Mouse (Mus musculus) midbrain, embryonic 13.5 days (tissue): ENCODE data around the gene Lypd3. TPM values are rescaled to one million over a fixed set of nuclear protein-coding genes. Genes with fewer than 3 reads are reported as not detected.
A peak's percentile ranks its signal among the peaks of the same experiment; 100 is the strongest.

Experiments used
- ATAC-seq: fragments of 200-750 bp; cut with Nextera tagmentation; 2 replicates; pipeline ENCODE4 v1.8.0; 2017; ENCODE audit warnings: mild to moderate bottlenecking, moderate TSS enrichment, moderate library complexity
- H3K27ac ChIP-seq: fragments of 300-500 bp; sonication (generic); 2 replicates; pipeline ENCODE4 v1.5.1; 2015; ENCODE audit warnings: inconsistent platforms, mild to moderate bottlenecking, moderate library complexity
- H3K27me3 ChIP-seq: fragments of 300-500 bp; sonication (generic); 2 replicates; pipeline ENCODE4 v1.6.1; 2015; ENCODE audit warnings: mild to moderate bottlenecking, inconsistent platforms
- H3K36me3 ChIP-seq: fragments of 300-500 bp; sonication (generic); 2 replicates; pipeline ENCODE4 v1.6.1; 2015; ENCODE audit warnings: mild to moderate bottlenecking, inconsistent platforms
- H3K4me1 ChIP-seq: fragments of 300-500 bp; sonication (generic); replicated peaks from 2 replicates; pipeline ENCODE4 v1.6.1; 2015; ENCODE audit warnings: inconsistent platforms
- H3K4me2 ChIP-seq: fragments of 300-500 bp; sonication (generic); replicated peaks from 2 replicates; pipeline ENCODE4 v1.6.1; 2015; ENCODE audit warnings: moderate library complexity, mild to moderate bottlenecking, inconsistent platforms
- H3K4me3 ChIP-seq: fragments of 300-500 bp; sonication (generic); replicated peaks from 2 replicates; pipeline ENCODE4 v1.5.1; 2015; ENCODE audit warnings: mild to moderate bottlenecking, inconsistent platforms
- H3K9ac ChIP-seq: fragments of 300-500 bp; sonication (generic); replicated peaks from 2 replicates; pipeline ENCODE4 v1.6.1; 2015; ENCODE audit warnings: mild to moderate bottlenecking, inconsistent platforms
- H3K9me3 ChIP-seq: fragments of 300-500 bp; sonication (generic); 2 replicates; pipeline ENCODE4 v1.6.1; 2016; ENCODE audit warnings: mild to moderate bottlenecking, inconsistent platforms
- WGBS: fragments of 180-500 bp; shearing (Covaris S2); methylation state at CpG from one replicate; pipeline ENCODE4 v1.1.7; 2015; 5-methylcytosine and 5-hydroxymethylcytosine counted together
- polyA plus RNA-seq: library from polyadenylated mRNA; unstranded; fragments of >200 nt; fragmentation: Nextera tagmentation; extraction: Ambion mirVana; gene quantifications from 2 replicates; pipeline ENCODE4 v1.2.1, GENCODE M21; 2015

The Lypd3 gene
- polyA plus RNA-seq: not detected in 2 replicates

DNA sequence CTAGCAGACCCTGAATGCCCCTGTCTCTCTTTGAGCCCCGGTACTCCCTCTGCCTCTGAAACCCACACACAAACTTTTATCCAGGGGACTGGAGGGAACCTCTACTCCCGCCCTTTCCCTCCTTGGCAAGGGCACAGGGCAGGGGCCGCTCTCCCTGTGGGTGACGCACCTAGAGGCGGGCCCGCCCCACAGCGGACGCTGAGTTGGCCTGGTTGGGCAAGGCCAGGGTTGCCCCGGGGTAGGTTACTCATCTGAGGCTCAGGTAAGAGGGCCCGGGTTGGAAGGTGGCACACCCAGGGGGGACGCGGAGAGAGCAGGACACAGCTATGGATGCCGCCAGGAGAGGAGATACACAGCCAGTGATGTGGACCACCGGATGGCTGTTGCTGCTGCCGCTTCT is at the start of gene Lypd3:
TSS of gene Lypd3 (plus strand) at position 287 of the 400 bp plus-strand sequence.
- H3K9ac ChIP-seq: no peak within 1 kb of the TSS
- H3K27ac ChIP-seq: no peak within 1 kb of the TSS
- peaks cover 26% of the 10 kb centered on the region for H3K4me1 ChIP-seq
- no peaks in the 10 kb centered on the region for H3K9me3 ChIP-seq
- no peaks in the 10 kb centered on the region for H3K36me3 ChIP-seq
- WGBS: 18% methylated on average over 15 of the region's 15 CpGs
- no peak for ATAC-seq
- H3K4me3 ChIP-seq: peak within 1 kb of the TSS; percentile 18; the same call in 1 of the 2 replicates
- H3K4me2 ChIP-seq: peak within 1 kb of the TSS; percentile 67
- peaks cover 61% of the 10 kb centered on the region for H3K27me3 ChIP-seq

- 13% methylated on average over 8 of the region's 8 CpGs for WGBS
- ATAC-seq: peak; percentile 69
- H3K27ac ChIP-seq: no peak overlapping the region
- no peaks in the 10 kb centered on the region for H3K36me3 ChIP-seq
- peaks cover 29% of the 10 kb centered on the region for H3K27me3 ChIP-seq
- H3K4me3 ChIP-seq: peak overlapping the region; percentile 53
- peak overlapping the region; percentile 71 for H3K4me2 ChIP-seq
- H3K9ac ChIP-seq: peak overlapping the region; percentile 75
- H3K9me3 ChIP-seq: no peaks in the 10 kb centered on the region
- H3K4me1 ChIP-seq: peaks cover 11% of the 10 kb centered on the region; the same call in 1 of the 2 replicates
Observed at GRCm38 (mm10) chr7:24586828-24587227, 49.5 kb upstream of the Lypd3 start.

GRCm38 (mm10) chr7:24587330-24588105 is 48.8 kb upstream of the Lypd3 start, which contains the start of the genes Ethe1 and Zfp575:
Gene Ethe1, plus strand, starts transcription at chr7:24587543.
Gene Zfp575, minus strand, starts transcription at chr7:24587641.
- no peaks in the 10 kb centered on the region for H3K36me3 ChIP-seq
- ATAC-seq: peak; percentile 75
- H3K27ac ChIP-seq: no peak within 1 kb of the TSS; the same call in 1 of the 2 replicates
- peak within 1 kb of the TSS; percentile 75 for H3K9ac ChIP-seq
- H3K27me3 ChIP-seq: peaks cover 29% of the 10 kb centered on the region
- H3K4me3 ChIP-seq: peak within 1 kb of the TSS; percentile 53
- no peaks in the 10 kb centered on the region for H3K9me3 ChIP-seq
- H3K4me1 ChIP-seq: peaks cover 12% of the 10 kb centered on the region; the same call in 1 of the 2 replicates
- WGBS: 6% methylated on average over 30 of the region's 30 CpGs
- peak within 1 kb of the TSS; percentile 71 for H3K4me2 ChIP-seq

DNA sequence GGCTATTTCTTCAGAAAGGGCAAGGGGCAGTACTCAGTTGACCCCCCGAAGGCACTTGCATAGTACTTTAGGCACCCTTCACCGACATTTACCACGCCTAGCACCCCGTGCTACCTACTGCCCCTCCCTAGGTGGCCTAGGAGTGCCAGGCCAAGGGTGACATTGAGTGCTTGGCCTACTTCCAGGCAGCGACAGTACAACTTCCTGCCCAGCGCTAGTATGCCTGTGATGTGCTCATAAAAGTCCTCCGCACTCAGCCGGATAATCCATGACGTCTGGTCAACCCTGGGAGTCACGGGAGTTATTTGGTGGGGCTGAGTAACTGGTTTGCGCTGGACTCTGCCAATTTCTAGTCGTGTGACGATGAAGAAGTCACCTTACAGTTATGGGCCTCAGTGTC is 48.0 kb upstream of the Lypd3 start:
- 90% methylated on average over 13 of the region's 13 CpGs for WGBS
- no peak for ATAC-seq
- H3K36me3 ChIP-seq: no peaks in the 10 kb centered on the region
- no peak overlapping the region for H3K4me2 ChIP-seq
- H3K27ac ChIP-seq: no peak overlapping the region
- H3K27me3 ChIP-seq: peaks cover 29% of the 10 kb centered on the region
- H3K9me3 ChIP-seq: no peaks in the 10 kb centered on the region
- H3K4me3 ChIP-seq: no peak overlapping the region
- no peak overlapping the region for H3K9ac ChIP-seq
- peaks cover 20% of the 10 kb centered on the region; the same call in 1 of the 2 replicates for H3K4me1 ChIP-seq

DNA sequence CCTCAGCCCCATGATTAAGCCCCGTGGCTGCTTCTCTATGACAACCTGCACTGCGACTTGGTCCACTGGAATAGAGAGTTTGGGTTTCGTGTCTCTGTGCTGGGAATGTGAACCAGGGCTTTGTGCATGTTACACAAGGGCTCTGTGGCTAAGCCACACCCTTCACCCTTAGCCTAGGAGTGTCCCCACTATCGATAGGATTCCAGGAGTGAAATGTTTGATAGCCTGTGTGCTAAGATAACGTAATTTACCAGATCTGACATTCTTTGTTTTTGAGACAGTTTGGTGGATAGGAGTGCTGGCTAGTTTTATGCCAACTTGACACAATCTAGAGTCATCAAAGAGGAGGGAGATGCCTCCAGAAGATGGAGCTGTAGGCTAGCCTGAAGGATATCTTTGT is 44.6 kb upstream of the Lypd3 start:
- no peak overlapping the region for H3K4me2 ChIP-seq
- H3K36me3 ChIP-seq: no peaks in the 10 kb centered on the region
- peaks cover 34% of the 10 kb centered on the region for H3K4me1 ChIP-seq
- H3K9ac ChIP-seq: no peak overlapping the region
- H3K4me3 ChIP-seq: no peak overlapping the region
- no peak overlapping the region for H3K27ac ChIP-seq
- peaks cover 18% of the 10 kb centered on the region for H3K27me3 ChIP-seq
- ATAC-seq: no peak
- no peaks in the 10 kb centered on the region for H3K9me3 ChIP-seq
- 76% methylated on average over 5 of the region's 5 CpGs for WGBS

DNA sequence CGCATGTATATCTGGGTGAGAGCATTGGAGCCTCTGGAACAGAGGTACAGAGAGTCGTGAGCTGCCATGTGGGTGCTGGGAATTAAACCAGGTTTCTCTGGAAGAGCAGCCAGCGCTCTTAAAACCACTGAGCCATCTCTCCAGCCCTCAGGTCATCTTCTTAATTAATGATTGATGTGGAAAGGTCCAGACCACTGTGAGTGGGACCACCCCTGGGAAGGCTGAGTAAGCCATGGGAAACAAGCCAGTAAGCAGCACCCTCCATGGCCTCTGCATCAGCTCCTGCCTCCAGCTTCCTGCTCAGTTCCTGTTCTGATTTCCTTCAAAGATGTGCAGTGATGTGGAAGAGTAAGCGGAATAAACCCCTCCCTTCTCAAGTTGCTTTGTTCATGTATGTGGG is 44.2 kb upstream of the Lypd3 start:
- ATAC-seq: no peak
- WGBS: 68% methylated on average over 4 of the region's 4 CpGs

GRCm38 (mm10) chr7:24592781-24593180 is 43.6 kb upstream of the Lypd3 start:
- ATAC-seq: no peak

More for the DNA sequence above, 44.2 kb upstream of the Lypd3 start:
- Histone ChIP-seq H3K36me3 (no peaks in the 10 kb centered on the region), H3K27me3 (peaks cover 16% of the 10 kb centered on the region), H3K4me1 (peaks cover 30% of the 10 kb centered on the region), H3K27ac (no peak overlapping the region), H3K9me3 (no peaks in the 10 kb centered on the region), H3K4me2 (no peak overlapping the region), H3K9ac (no peak overlapping the region), H3K4me3 (no peak overlapping the region)

GRCm38 (mm10) chr7:24593621-24594308 is 42.6 kb upstream of the Lypd3 start:
- Histone ChIP-seq H3K36me3 (no peaks in the 10 kb centered on the region), H3K4me1 (peaks cover 25% of the 10 kb centered on the region), H3K27me3 (peaks cover 16% of the 10 kb centered on the region), H3K9ac (peak overlapping the region; percentile 71), H3K27ac (no peak overlapping the region), H3K9me3 (no peaks in the 10 kb centered on the region), H3K4me2 (peak overlapping the region; percentile 63), H3K4me3 (peak overlapping the region; percentile 54)
- 3% methylated on average over 39 of the region's 39 CpGs for WGBS
- ATAC-seq: peak; percentile 95

More at GRCm38 (mm10) chr7:24592781-24593180, 43.6 kb upstream of the Lypd3 start:
- Histone ChIP-seq H3K4me3 (no peak overlapping the region), H3K9ac (no peak overlapping the region), H3K9me3 (no peaks in the 10 kb centered on the region), H3K4me2 (no peak overlapping the region), H3K36me3 (no peaks in the 10 kb centered on the region), H3K27me3 (peaks cover 16% of the 10 kb centered on the region), H3K4me1 (peaks cover 25% of the 10 kb centered on the region), H3K27ac (no peak overlapping the region)
- WGBS: 75% methylated on average over 6 of the region's 6 CpGs

DNA sequence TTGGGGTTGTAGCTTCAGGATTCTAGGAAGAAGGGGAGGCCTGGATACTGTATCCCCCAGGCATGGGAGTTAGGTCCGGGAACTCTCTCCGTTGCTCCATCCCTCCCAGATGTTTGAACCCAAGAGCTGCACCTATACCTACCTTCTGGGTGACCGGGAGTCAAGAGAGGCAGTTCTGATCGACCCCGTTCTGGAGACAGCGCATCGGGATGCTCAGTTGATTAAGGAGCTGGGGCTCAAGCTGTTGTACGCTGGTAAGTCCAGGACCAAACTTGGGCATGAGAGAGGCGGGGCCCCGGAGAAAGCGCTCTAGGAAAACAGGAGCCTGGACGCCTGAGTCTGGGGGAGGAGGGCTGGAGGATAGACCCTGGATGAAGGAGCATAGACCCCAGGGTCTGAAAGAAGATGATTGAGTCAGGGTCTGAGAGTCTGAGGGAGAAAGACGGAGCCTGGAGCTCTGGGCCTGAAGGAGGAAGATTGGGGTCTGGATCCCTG is 42.0 kb upstream of the Lypd3 start:
- Histone ChIP-seq H3K4me1 (peaks cover 25% of the 10 kb centered on the region), H3K9ac (peak overlapping the region; percentile 71), H3K27ac (no peak overlapping the region), H3K4me2 (peak overlapping the region; percentile 63), H3K4me3 (peak overlapping the region; percentile 54), H3K36me3 (no peaks in the 10 kb centered on the region), H3K9me3 (no peaks in the 10 kb centered on the region), H3K27me3 (peaks cover 16% of the 10 kb centered on the region)
- WGBS: under 1% methylated on average over 13 of the region's 13 CpGs
- ATAC-seq: peak; percentile 29; the same call in 1 of the 2 replicates

GRCm38 (mm10) chr7:24595464-24595863 is 40.9 kb upstream of the Lypd3 start:
- WGBS: 79% methylated on average over 2 of the region's 2 CpGs
- H3K9ac ChIP-seq: no peak overlapping the region
- H3K27ac ChIP-seq: no peak overlapping the region
- H3K4me1 ChIP-seq: peaks cover 25% of the 10 kb centered on the region
- H3K4me3 ChIP-seq: no peak overlapping the region
- no peak for ATAC-seq
- no peak overlapping the region for H3K4me2 ChIP-seq
- no peaks in the 10 kb centered on the region for H3K36me3 ChIP-seq
- H3K9me3 ChIP-seq: no peaks in the 10 kb centered on the region
- peaks cover 16% of the 10 kb centered on the region for H3K27me3 ChIP-seq

DNA sequence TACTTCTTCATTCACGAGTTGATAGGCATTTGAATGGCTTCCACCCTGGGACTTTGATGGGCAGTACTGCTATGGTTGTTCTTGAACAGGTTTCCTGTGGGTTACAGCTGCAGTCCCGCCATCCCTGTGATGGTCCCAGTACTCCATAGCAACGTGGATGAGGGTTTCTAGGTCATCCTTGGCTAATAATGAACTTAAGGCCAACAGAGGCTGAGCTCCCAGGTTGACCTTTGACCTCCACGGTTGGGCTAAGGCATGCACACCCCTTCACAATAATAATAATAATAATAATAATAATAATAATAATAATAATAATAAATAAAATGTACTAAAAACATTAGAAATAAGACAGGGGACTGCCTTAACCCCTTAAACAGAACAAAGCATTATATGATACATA is 38.2 kb upstream of the Lypd3 start:
- no peak overlapping the region for H3K4me3 ChIP-seq
- ATAC-seq: no peak
- no peaks in the 10 kb centered on the region for H3K36me3 ChIP-seq
- H3K27me3 ChIP-seq: peaks cover 16% of the 10 kb centered on the region
- no peak overlapping the region for H3K4me2 ChIP-seq
- no peak overlapping the region for H3K27ac ChIP-seq
- 76% methylated on average over 4 of the region's 4 CpGs for WGBS
- H3K9me3 ChIP-seq: no peaks in the 10 kb centered on the region
- H3K9ac ChIP-seq: no peak overlapping the region
- H3K4me1 ChIP-seq: peaks cover 27% of the 10 kb centered on the region
